Mouse (Mus musculus): Measurements from ENCODE around the gene Abcb4.
A peak's percentile ranks its signal among the peaks of the same experiment; 100 is the strongest.
"Not testable (repeated sequence)": the region's sequence is repeated elsewhere in the genome, so short reads cannot be mapped to it uniquely, and the experiment has no call there.

Gene Abcb4

GRCm38 (mm10) chr5:8893300-8894103 lies at the start of gene Abcb4:
TSS of gene Abcb4 (plus strand) at chr5:8893717.
- DNase-seq (ENCODE audit: low read depth, low spot score): peak; percentile 54

- DNase-seq (ENCODE audit: low read depth, low spot score): not testable (repeated sequence)
These were observed 44.6 kb upstream of the Abcb4 start for GRCm38 (mm10) chr5:8848607-8849575.

DNA sequence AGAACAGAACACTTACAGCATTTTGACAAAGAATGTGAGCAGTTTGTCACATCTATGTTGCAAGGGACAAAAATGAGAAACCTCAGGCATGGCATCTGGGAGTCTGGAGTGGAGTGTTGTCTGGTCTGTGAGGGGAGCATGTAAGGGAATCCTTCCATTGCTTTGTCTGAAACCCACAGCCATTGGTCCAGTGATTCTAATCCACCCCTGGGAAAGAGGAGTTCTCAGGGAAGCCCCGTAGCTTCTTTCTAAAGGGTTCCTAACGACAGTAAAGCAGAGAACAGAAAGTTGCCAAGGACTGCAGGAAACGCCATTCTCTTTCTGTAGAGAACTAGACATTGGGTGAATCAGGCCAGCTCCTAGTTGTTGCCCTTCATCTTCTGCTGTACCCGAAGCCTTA lies 42.7 kb upstream of the Abcb4 start:
- DNase-seq (ENCODE audit: low read depth, low spot score): no peak

DNA sequence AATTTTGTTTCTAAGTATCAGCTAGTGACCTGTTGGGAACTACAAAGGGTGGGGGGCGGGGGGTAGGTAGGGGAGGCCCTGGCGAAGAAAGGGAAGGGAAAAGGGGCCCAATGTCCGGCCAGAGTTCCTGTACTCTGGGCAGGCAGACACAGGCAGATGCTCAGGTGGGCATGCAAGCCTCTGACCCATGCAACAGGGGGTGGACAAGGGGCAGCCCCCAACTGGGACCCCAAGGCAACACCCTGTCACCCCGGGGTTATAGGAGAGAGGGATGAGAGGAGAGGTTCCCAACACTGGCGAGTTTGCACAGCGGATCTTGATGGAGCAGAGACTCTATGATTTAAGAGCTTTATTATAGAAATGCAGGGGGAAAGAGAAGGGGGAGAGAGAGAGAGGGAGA lies 36.3 kb upstream of the Abcb4 start:
- DNase-seq (ENCODE audit: low read depth, low spot score): no peak

GRCm38 (mm10) chr5:8861811-8862210 lies 31.7 kb upstream of the Abcb4 start:
- DNase-seq (ENCODE audit: low read depth, low spot score): no peak

GRCm38 (mm10) chr5:8863580-8864337 lies 29.8 kb upstream of the Abcb4 start:
- no peak for DNase-seq (ENCODE audit: low read depth, low spot score)

DNA sequence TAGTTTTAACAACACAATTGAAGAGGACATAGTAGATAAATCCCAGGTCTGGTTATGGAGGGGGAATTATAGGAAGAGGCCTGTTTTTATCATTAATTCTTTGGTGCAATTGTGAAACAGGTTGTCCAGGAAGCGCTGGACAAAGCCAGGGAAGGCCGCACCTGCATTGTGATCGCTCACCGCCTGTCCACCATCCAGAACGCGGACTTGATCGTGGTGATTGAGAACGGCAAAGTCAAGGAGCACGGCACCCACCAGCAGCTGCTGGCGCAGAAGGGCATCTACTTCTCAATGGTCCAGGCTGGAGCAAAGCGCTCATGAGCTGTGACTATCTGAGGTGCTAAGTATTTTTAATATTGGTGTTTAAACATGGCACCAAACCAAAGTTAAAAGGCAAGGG lies 27.9 kb upstream of the Abcb4 start:
- DNase-seq (ENCODE audit: low read depth, low spot score): not testable (repeated sequence)

DNA sequence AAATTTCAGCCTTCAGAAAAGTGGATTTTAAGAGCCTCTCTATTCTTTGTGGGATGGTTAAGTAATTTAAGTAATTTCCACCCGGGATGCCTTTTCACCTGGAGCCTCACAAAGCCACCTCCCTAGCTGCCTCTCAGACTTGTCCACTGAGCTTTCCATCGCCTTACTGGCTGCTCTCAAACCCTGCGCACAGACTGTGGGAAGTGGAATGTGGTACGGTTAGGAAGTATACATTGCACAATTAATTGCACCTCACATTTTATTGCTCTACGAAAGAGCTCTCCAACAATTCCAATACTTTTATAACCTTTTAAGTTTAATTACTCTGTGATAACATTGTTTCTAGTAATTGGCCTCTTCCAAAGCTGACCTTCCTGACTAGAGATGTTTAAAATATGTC lies 27.2 kb upstream of the Abcb4 start:
- no peak for DNase-seq (ENCODE audit: low read depth, low spot score)

DNA sequence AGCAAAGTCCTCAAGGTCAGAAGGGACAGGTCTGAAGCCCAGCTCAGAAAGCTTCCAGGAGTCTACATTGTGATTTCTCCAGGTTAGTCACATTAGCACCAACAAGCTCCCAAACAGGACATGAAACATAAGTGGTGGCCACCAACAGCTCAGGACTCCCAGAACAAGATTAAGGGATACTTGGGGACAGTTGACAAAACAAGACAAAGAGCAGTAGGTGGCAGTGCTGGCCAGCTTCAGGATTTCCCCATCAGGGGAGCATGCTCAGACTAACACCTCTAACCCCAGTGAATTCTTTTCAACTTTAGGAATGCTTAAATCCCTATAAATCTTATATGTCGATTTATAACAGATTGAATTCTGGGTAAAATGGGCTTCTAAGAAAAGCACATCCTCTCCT lies 25.5 kb upstream of the Abcb4 start:
- DNase-seq (ENCODE audit: low read depth, low spot score): peak; percentile 32

DNA sequence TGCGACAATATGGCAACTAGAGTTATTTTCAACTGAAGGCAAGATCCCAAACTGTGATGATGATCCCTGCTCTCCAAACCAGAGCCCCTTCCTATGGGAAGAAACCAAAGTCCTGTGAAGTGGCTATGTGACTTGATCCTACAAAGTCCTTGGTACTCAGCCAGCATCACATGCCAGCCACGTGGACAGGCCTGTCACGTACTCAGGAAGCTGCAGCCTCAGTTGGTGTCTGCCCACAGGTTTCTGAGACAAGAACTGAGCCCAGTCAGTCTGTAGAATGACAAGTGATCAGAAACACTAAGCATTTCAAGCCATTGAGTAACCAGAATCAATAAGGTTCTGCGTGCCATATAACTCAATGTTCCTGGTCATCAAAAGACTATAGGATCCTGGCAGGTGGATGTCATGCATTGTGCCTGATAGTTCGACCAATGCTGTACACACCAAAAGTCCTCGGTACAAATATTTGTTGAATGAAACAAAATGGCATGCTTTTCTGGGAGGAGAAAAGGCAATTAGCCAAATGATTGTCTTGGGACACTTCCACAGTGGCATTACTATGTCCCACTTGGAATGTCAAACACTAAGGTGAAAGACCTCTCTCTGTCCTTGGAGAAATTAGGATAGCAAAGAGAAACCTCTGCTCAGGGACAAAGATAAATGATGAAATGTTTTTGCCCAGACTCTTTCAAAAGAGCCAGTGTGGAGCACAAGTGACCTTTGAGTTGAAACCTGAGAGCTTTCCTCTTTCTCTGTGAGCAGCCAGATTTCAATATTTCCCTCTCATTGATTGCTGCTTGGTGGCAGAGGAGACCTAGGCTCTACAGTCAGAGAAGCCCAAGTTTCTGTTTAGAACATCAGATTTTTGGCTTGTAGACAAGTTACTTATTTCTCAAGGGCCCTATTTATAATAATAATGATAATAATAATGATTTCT lies 20.3 kb upstream of the Abcb4 start:
- DNase-seq (ENCODE audit: low read depth, low spot score): no peak

GRCm38 (mm10) chr5:8877086-8877485 lies 16.4 kb upstream of the Abcb4 start:
- no peak for DNase-seq (ENCODE audit: low read depth, low spot score)

DNA sequence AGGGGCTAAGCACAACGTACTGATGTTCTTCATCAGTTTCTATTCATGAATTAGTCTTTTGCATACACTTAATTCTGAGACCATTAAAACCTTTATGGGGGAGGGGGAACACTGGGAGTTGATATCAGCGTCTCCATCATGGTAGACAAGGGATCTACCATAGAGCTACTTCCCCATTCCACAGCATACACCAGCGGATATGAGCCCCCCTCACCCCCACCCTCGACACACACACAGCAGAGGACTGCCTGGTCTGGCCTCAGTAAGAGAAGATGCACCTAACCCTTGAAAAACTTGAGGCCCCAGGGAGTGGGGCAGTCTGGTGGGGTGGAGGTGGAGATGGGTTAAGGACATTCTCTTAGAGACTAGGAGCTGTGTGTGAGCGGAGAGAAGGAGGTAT lies 15.7 kb upstream of the Abcb4 start:
- DNase-seq (ENCODE audit: low read depth, low spot score): no peak

DNA sequence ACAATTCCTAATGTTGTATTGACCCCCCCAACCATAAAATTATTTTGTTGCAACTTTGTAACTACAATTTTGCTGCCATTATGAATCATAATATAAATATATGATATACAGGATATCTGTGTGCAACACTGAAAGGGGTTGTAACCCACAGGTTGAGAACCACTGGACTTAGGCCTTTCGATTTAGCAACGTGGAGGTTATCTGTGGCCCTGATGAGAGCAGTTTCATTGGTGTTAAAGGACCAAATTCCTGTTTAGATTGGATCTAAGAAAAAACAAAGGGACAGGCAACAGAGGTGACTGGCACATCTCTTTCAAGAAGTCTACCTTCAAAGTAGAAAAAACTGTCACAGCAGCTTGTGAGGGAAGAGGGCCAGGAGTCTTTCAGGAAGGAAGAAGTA lies 7.7 kb upstream of the Abcb4 start:
- DNase-seq (ENCODE audit: low read depth, low spot score): no peak

DNA sequence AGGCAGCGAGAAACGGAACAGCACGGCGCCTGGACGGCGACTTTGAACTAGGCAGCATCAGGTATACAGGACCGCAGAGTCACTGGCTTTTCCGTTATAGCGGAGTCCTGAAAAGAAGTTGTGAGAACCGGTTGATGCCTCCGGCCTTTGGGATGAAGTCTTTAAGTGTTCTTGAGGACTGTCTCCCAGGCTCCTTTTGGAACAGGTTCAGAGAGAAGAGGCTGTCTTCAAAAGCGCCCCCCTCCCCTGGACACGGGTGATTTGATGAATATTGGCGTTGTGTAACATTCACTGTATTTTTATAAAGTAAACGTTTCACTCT lies 548 bp downstream of the Abcb4 start:
- no peak for DNase-seq (ENCODE audit: low read depth, low spot score)

GRCm38 (mm10) chr5:8894641-8895490 lies 1.3 kb downstream of the Abcb4 start:
- DNase-seq (ENCODE audit: low read depth, low spot score): no peak

- DNase-seq (ENCODE audit: low read depth, low spot score): no peak
These were observed 2.7 kb downstream of the Abcb4 start for GRCm38 (mm10) chr5:8896198-8896597.

DNA sequence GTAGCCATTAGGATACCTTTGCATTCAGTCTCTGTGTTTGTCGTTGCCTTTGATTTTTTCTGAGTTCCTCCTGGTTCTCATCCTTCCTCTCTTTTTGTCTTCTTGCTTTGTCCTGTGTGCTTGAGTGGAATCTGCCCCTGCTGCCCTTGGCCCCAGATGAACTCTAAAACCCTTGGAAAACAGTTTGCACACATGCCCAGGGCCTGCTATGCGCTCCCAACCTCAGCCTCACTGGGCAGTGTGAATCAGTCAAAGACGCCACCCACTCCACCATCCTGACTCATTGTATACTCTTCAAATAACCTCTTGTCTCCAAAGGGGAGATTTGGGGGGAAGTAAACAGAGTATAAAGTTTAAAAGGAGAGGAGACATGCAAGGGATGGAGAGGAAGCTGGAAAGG lies 4.7 kb downstream of the Abcb4 start:
- DNase-seq (ENCODE audit: low read depth, low spot score): no peak

DNA sequence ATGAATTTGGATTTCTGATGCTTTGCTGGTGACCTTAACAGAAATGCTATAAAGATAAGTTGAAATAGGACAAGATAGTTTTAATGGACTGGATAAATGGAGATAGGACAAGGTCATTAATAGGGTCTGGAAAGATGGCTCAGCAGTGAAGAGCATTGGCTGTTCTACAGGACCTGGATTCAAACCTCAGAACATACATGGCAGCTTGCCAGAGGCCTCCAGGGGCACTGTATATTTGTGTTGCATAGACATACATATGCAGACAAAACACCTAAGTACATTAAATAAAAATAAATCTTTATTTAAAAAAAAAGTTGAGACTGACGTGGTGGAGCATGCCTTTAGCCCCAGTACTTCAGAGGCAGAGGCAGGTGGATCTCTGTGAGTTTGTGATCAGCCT lies 7.5 kb downstream of the Abcb4 start:
- DNase-seq (ENCODE audit: low read depth, low spot score): no peak

- DNase-seq (ENCODE audit: low read depth, low spot score): no peak
These were observed 8.8 kb downstream of the Abcb4 start for GRCm38 (mm10) chr5:8902141-8902817.

All from retina, postnatal 7 days (tissue).